Mouse (Mus musculus): Measurements from ENCODE around the gene Tnfaip3.

Tnfaip3 gene

DNA sequence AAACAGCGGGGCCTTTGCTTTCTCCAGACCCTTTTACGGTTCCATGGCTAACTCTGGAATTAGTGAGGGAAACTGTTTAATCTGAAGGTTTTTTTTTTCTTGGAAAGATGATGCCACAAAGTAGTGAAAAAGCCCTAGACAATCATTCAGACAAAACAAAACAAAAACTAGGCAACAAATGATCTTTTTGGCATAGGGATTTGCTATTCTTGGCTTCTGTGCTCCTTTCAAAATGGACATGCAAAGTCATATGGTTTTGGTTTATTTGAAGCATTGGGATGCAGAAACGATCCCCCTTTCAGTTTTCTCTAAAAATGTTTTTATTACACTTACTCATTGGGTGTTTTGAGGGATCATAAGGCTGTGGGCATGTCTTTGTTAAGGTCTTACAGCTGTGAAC lies 41.0 kb downstream of the Tnfaip3 start:
- CTCF ChIA-PET: no interaction called here

DNA sequence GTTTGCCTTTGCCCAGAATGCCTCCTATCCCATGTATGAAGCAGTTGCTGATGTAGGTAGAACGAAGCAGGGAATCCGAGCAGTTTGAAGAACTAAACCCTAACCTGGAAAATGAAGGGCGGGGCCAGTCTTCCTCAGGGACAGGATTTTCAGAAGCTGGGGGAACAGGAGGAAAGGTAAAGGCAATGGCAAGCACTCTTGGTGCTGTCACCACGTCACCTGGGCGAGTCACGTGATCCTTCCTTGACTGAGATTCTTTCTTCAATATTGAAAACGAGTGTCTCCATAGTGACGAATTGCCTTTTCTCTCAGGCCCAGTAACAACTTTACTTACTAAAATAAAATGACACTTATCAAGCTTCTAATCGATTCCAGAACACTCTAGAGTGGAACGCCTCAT lies 48.6 kb downstream of the Tnfaip3 start:
- CTCF ChIA-PET: no interaction called here

- CTCF ChIA-PET: interaction anchor here (0.7 kb wide), 1 partner anchor 220 kb away, joined by 4 read pairs; no protein-coding TSS in a partner anchor
These were observed 49.9 kb downstream of the Tnfaip3 start for GRCm38 (mm10) chr10:18965601-18966000.

- CTCF ChIA-PET: interaction anchor here (0.7 to 1.0 kb wide), 2 partner anchors 135 to 221 kb away, joined by 4 read pairs; no protein-coding TSS in a partner anchor
These were observed 50.6 kb downstream of the Tnfaip3 start for GRCm38 (mm10) chr10:18964856-18965255.

GRCm38 (mm10) chr10:18959777-18960492 lies 55.5 kb downstream of the Tnfaip3 start:
- CTCF ChIA-PET: no interaction called here

DNA sequence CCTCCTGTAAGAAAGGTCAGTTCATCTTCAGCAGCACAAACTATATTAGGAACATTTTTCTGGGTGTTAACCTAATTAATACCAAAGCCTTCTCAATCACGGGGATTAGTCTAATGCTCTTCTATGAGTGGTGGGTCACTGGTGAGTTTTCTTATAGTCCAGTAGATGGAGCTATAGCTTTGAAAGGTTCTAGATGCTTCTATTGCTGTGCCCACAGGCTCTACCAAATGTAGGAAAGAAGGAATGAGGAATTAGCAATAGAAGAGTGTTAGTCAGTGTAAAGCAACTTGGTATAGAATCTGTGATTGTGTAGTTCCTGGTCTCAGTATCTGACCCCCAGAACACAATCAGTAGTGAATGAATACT lies 61.8 kb downstream of the Tnfaip3 start:
- CTCF ChIA-PET: interaction anchor here (1.0 kb wide), 1 partner anchor 232 kb away, joined by 3 read pairs; no protein-coding TSS in a partner anchor

DNA sequence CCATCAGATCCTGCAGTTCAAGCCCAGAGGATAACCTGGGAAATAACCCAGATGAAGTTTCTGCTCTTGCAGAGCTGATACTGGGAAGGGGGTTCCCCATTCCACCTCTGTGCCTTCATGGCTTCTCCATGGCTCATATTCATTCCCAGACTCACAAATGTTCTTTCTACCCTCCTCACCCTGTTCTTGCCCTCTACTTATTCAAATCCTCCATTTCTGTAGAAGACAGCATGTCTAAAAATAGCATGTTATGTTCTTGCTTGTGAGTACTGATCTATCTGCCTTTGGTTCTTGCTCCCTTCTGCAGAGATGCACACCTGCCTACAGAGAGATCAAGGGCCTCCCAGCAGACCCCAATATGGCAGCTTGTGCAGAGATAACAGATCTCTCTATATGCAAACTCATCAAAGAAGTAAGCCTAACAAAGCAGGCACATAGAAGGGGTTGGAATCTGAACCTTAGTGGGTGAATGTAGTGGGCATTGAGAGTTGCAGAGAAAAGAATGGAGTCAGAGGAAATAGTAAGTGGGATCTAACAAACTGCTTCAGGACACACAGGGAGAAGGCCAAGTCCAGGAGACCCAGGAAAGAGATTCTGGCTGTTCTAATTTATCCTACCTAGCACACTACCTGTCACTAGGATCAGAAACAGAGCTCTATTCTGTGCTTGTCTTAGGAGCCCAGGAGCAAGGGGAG lies 62.3 kb downstream of the Tnfaip3 start:
- CTCF ChIA-PET: interaction anchor here (1.0 kb wide), 1 partner anchor 233 kb away, joined by 3 read pairs; no protein-coding TSS in a partner anchor

Data from spleen, embryonic (tissue).